In the genomic region with DNA sequence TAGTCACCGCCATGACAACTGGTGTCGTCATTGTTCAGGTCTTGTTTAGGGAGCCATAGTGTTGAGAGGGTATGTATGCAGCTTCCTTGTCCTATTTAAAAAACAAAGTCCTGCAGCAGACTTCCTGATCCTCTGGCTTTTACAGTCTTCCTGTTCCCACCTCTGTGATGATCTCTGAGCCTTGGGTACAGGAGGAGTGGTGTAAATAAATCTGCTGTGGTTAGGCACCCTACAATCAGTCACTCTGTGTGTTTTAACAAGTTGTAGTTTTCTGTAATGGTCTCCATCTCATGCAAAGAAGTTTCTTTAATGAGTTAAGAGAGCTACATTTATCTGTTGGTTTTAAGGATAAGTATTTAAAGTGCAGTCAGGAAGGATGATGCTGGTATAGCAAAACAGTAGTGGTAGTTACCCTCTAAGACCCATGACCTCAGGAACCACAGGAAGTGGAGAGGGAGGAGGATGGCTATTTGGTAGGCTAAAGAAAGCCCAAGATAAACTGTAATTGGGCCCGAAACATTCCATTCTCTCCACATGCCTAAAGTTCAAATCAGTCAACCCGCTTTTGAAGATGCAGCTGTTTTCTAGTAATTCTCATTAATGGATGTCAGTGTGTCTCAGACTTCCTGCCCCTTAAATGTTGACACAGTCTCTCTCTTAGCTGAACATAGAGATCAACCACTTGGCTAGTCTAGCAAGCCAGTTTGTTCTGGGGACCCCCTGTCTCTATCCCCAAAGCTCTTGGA, we compare ENCODE assay signal across 22 mouse cellular contexts. TPM values are rescaled to one million over a fixed set of nuclear protein-coding genes. Genes with fewer than 3 reads are reported as not detected.
DNase-seq lines count a peak whose midpoint lies in the region; ATAC-seq and TF ChIP-seq lines count a peak whose summit lies in the region.
"Had no signal": no experiment of that assay in that cellular context is flagged by ENCODE, and none has a peak within 500 bp of the region (broad histone marks: within the 10 kb centered on the region; RNA-seq: fewer than 3 reads in every experiment).

No protein-coding gene starts in this region.

- H3K4me1 ChIP-seq in thymus, adult 2 months (replicated peaks; ENCODE audit: control insufficient read depth, insufficient read depth, low read length), result peaks cover 4% of the 10 kb centered on the region
- H3K4me1 ChIP-seq: forebrain, embryonic 12.5 days; hindbrain, embryonic 12.5 days; stomach, embryonic 15.5 days had no signal

- H3K4me3 ChIP-seq in thymus, adult 2 months (ENCODE audit: control insufficient read depth, insufficient read depth, low read length), result no peak overlapping the region
- H3K4me3 ChIP-seq: erythroblast, embryonic 14.5 days; forebrain, embryonic 12.5 days; heart, embryonic 13.5 days; hindbrain, embryonic 12.5 days; limb, embryonic 15.5 days; stomach, embryonic 15.5 days had no signal

- TF ChIP-seq CTCF in thymus, adult 2 months (IDR thresholded peaks at IDR 0.05; ENCODE audit: borderline replicate concordance, control insufficient read depth, extremely low read depth, insufficient read depth, low read length, poor library complexity), result no peak

- 49% methylated on average over 4 of the region's 4 CpGs for WGBS in thymus, adult 2 months

- no peak overlapping the region for H3K27ac ChIP-seq in thymus, adult 2 months (ENCODE audit: control insufficient read depth, insufficient read depth, low read length)
- H3K27ac ChIP-seq: forebrain, embryonic 12.5 days; heart, embryonic 13.5 days; hindbrain, embryonic 12.5 days; limb, embryonic 15.5 days; stomach, embryonic 15.5 days had no signal

- ATAC-seq in granulocyte monocyte progenitor cell, adult 5-6 weeks (replicated peaks; ENCODE audit: poor library complexity, severe bottlenecking), result 0 out of 2 replicates have a peak, but pooled peaks have one; percentile 17
- ATAC-seq: inflammation-experienced regulatory T-cells, adult 6 months had no signal

- peak; percentile 22 for DNase-seq in kidney, adult 9 months
- DNase-seq in kidney, adult 8-10 months, result no peak
- peak; percentile 4 for DNase-seq in thymus, postnatal 0 days (ENCODE audit: low spot score)
- no peak for DNase-seq in thymus, adult 2 months
- no peak for DNase-seq in gastrocnemius, postnatal 10 days
- DNase-seq in left cerebral cortex, postnatal 4 days, result no peak
- DNase-seq: adrenal gland, postnatal 14 days; cerebellum, adult 9-11 months; heart, postnatal 14 days; layer of hippocampus, adult 9-11 months; lung, postnatal 4 days; thymus, postnatal 4 days had no signal

- intact Hi-C loops in left cerebral cortex, postnatal 4 days (cut with DNase I), result no loop called here

- no peaks in the 10 kb centered on the region for H3K36me3 ChIP-seq in thymus, adult 2 months (ENCODE audit: control insufficient read depth, insufficient read depth, low read length)
- H3K36me3 ChIP-seq: forebrain, embryonic 12.5 days; heart, embryonic 13.5 days; hindbrain, embryonic 12.5 days; limb, embryonic 15.5 days; stomach, embryonic 15.5 days had no signal

- no peak for TF ChIP-seq POLR2A in thymus, adult 2 months (IDR thresholded peaks at IDR 0.05; ENCODE audit: control insufficient read depth, extremely low read depth, insufficient read depth, low read length, poor library complexity)

- no peaks in the 10 kb centered on the region for H3K27me3 ChIP-seq in thymus, adult 2 months (ENCODE audit: control insufficient read depth, insufficient read depth, low read length)
- H3K27me3 ChIP-seq: forebrain, embryonic 12.5 days; heart, embryonic 13.5 days; hindbrain, embryonic 12.5 days; stomach, embryonic 15.5 days had no signal

RNA-seq across cellular contexts. Expression of a gene that starts 33.7 kb away (rescaled TPM):
- 3.0 TPM in 2 replicates for polyA plus RNA-seq in thymus, postnatal 0 days (2015; fragmentation: Nextera tagmentation; extraction: Ambion mirVana)
- polyA plus RNA-seq in thymus, adult 2 months (2012; rRNA removed), result 2.8 and 3.2 TPM in 2 replicates
- total RNA-seq in granulocyte monocyte progenitor cell, adult 5-6 weeks (2014; fragmentation: Nextera tagmentation), result 36.2 and 43.0 TPM in 2 replicates
- 28.3 and 28.6 TPM in 2 replicates for total RNA-seq in granulocyte monocyte progenitor cell, adult 5-6 weeks (2017)
- total RNA-seq in gastrocnemius, postnatal 10 days (2021), result 1 to 10 TPM; 4.7 to 6.2 TPM
- not detected for total RNA-seq in left cerebral cortex, postnatal 4 days (2021)
- polyA plus RNA-seq: brain, embryonic 14.5 days; embryonic facial prominence, embryonic 11.5 days; erythroblast, embryonic 14.5 days; heart, embryonic 13.5 days; hindbrain, embryonic 12.5 days had no signal

Comparison
In these comparisons a context has a peak if more than half of its experiments do, and no peak if none do; other contexts are left out.
1. DNase-seq: peak in kidney, adult 9 months (single experiment) and thymus, postnatal 0 days (single experiment); none in kidney, adult 8-10 months (0 of 2), thymus, adult 2 months (single experiment), gastrocnemius, postnatal 10 days (single experiment) and left cerebral cortex, postnatal 4 days (single experiment).
2. RNA of a gene that starts 33.7 kb away (total RNA-seq): 28.3 to 43.0 TPM in granulocyte monocyte progenitor cell, adult 5-6 weeks and 4.7 to 6.2 TPM in gastrocnemius, postnatal 10 days; not detected in left cerebral cortex, postnatal 4 days; every median in the first group is over 4 times any median in the second.